Mouse (Mus musculus) hindbrain, embryonic 12.5 days (tissue): Measurements from ENCODE around the gene Dnal4. TPM values are rescaled to one million over a fixed set of nuclear protein-coding genes. Genes with fewer than 3 reads are reported as not detected.

Source experiments
- ATAC-seq: fragments of 200-750 bp; cut with Nextera tagmentation; 2 replicates; pipeline ENCODE4 v1.8.0; 2017; ENCODE audit warnings: moderate TSS enrichment; ENCODE audit not compliant: low FRiP score
- H3K27ac ChIP-seq: fragments of 300-500 bp; sonication (generic); 2 replicates; pipeline ENCODE4 v1.5.1; 2016; ENCODE audit warnings: mild to moderate bottlenecking
- H3K27me3 ChIP-seq: fragments of 300-500 bp; sonication (generic); 2 replicates; pipeline ENCODE4 v1.6.1; 2016; ENCODE audit warnings: mild to moderate bottlenecking
- H3K36me3 ChIP-seq: fragments of 300-500 bp; sonication (generic); 2 replicates; pipeline ENCODE4 v1.6.1; 2016; ENCODE audit warnings: mild to moderate bottlenecking
- H3K4me1 ChIP-seq: fragments of 300-500 bp; sonication (generic); 2 replicates; pipeline ENCODE4 v1.6.1; 2016
- H3K4me2 ChIP-seq: fragments of 300-500 bp; sonication (generic); replicated peaks from 2 replicates; pipeline ENCODE4 v1.6.1; 2016; ENCODE audit warnings: mild to moderate bottlenecking
- H3K4me3 ChIP-seq: fragments of 300-500 bp; sonication (generic); 2 replicates; pipeline ENCODE4 v1.5.1; 2016; ENCODE audit warnings: mild to moderate bottlenecking
- H3K9ac ChIP-seq: fragments of 300-500 bp; sonication (generic); 2 replicates; pipeline ENCODE4 v1.6.1; 2016; ENCODE audit warnings: mild to moderate bottlenecking, moderate library complexity
- H3K9me3 ChIP-seq: fragments of 300-500 bp; sonication (generic); replicated peaks from 2 replicates; pipeline ENCODE4 v1.6.1; 2016; ENCODE audit warnings: mild to moderate bottlenecking
- WGBS: fragments of 180-500 bp; shearing (Covaris S2); methylation state at CpG from one replicate; pipeline ENCODE4 v1.1.7; 2016; 5-methylcytosine and 5-hydroxymethylcytosine counted together
- polyA plus RNA-seq: library from polyadenylated mRNA; unstranded; fragments of >200 nt; fragmentation: Nextera tagmentation; extraction: Ambion mirVana; gene quantifications from 2 replicates; pipeline ENCODE4 v1.2.1, GENCODE M21; 2016

Gene Dnal4
- polyA plus RNA-seq, 1 experiment from 2014 or later = 76.8 TPM

GRCm38 (mm10) chr15:79720267-79720666 is 57.4 kb downstream of the Dnal4 start:
- Histone ChIP-seq H3K9me3 (no peaks in the 10 kb centered on the region), H3K4me3 (no peak overlapping the region)
- ATAC-seq = no peak

GRCm38 (mm10) chr15:79716710-79717109 is 60.9 kb downstream of the Dnal4 start:
- WGBS = 90% methylated on average over 6 of the region's 6 CpGs
- no peaks in the 10 kb centered on the region for H3K27me3 ChIP-seq
- no peak overlapping the region for H3K27ac ChIP-seq
- no peak for ATAC-seq
- peaks cover 98% of the 10 kb centered on the region for H3K36me3 ChIP-seq
- no peaks in the 10 kb centered on the region for H3K9me3 ChIP-seq
- H3K4me2 ChIP-seq = no peak overlapping the region
- H3K4me1 ChIP-seq = no peaks in the 10 kb centered on the region
- H3K9ac ChIP-seq = no peak overlapping the region
- no peak overlapping the region for H3K4me3 ChIP-seq

More at GRCm38 (mm10) chr15:79720267-79720666, 57.4 kb downstream of the Dnal4 start:
- peaks cover 81% of the 10 kb centered on the region for H3K36me3 ChIP-seq
- no peak overlapping the region for H3K27ac ChIP-seq
- 92% methylated on average over 8 of the region's 8 CpGs for WGBS
- no peaks in the 10 kb centered on the region for H3K27me3 ChIP-seq
- no peaks in the 10 kb centered on the region; the same call in 1 of the 2 replicates for H3K4me1 ChIP-seq
- no peak overlapping the region for H3K4me2 ChIP-seq
- no peak overlapping the region for H3K9ac ChIP-seq

DNA sequence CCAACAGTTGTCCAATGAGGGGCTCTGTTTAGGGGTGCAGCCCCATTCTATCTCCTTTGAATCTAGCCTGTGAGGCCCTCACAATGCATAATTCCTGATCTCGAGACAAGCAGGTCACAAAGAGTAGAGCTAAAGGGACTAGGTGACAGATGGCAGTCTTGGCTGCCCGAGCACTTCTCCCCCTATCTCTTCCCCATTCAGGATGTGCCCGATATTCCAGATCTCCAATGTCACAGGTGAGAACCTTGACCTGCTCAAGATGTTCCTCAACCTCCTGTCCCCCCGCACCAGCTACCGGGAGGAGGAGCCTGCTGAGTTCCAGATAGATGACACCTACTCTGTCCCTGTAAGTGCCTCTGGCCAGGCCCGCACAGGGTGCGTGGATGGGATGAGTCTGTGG is 62.0 kb downstream of the Dnal4 start:
- no peak for ATAC-seq
- WGBS = 96% methylated on average over 7 of the region's 7 CpGs
- no peak overlapping the region for H3K9ac ChIP-seq
- no peaks in the 10 kb centered on the region for H3K4me1 ChIP-seq
- H3K4me2 ChIP-seq = no peak overlapping the region
- no peak overlapping the region for H3K4me3 ChIP-seq
- no peaks in the 10 kb centered on the region for H3K27me3 ChIP-seq
- no peaks in the 10 kb centered on the region for H3K9me3 ChIP-seq
- H3K36me3 ChIP-seq = peaks cover 100% of the 10 kb centered on the region
- no peak overlapping the region for H3K27ac ChIP-seq

Other genes starting within 250 kb of the Dnal4 start
- gene Ddx17, start 231.1 kb downstream of the Dnal4 start, polyA plus RNA-seq = 76.5 and 77.2 TPM in 2 replicates
- 2.0 and 2.2 TPM in 2 replicates for gene Dmc1, start 172.7 kb downstream of the Dnal4 start, polyA plus RNA-seq
- 5.5 and 5.9 TPM in 2 replicates for gene Fam227a, start 118.9 kb downstream of the Dnal4 start, polyA plus RNA-seq
- gene Cby1, start 118.7 kb downstream of the Dnal4 start, polyA plus RNA-seq = 63.7 and 69.0 TPM in 2 replicates
- 239 and 249 TPM in 2 replicates for gene Tomm22, start 107.0 kb downstream of the Dnal4 start, polyA plus RNA-seq
- 29.0 and 29.7 TPM in 2 replicates for gene Josd1, start 89.9 kb downstream of the Dnal4 start, polyA plus RNA-seq
- gene Gtpbp1, start 87.0 kb downstream of the Dnal4 start, polyA plus RNA-seq = 41.4 and 45.5 TPM in 2 replicates
- 8.0 and 8.2 TPM in 2 replicates for gene Sun2, start 35.3 kb downstream of the Dnal4 start, polyA plus RNA-seq
- gene Nptxr, start 26.9 kb upstream of the Dnal4 start, polyA plus RNA-seq = 13.1 TPM in 2 replicates
- 0.61 TPM in 1 of 2 replicates, not detected in the other for gene Npcd, start 56.4 kb upstream of the Dnal4 start, polyA plus RNA-seq
- gene Cbx6, start 56.8 kb upstream of the Dnal4 start, polyA plus RNA-seq = 34.7 and 38.0 TPM in 2 replicates
- 8.4 and 8.6 TPM in 2 replicates for gene Apobec3, start 113.8 kb upstream of the Dnal4 start, polyA plus RNA-seq
- gene Cbx7, start 193.3 kb upstream of the Dnal4 start, polyA plus RNA-seq = 3.1 and 4.2 TPM in 2 replicates
- gene Pdgfb, start 237.1 kb upstream of the Dnal4 start, polyA plus RNA-seq = 2.5 and 3.2 TPM in 2 replicates